In the genomic region with DNA sequence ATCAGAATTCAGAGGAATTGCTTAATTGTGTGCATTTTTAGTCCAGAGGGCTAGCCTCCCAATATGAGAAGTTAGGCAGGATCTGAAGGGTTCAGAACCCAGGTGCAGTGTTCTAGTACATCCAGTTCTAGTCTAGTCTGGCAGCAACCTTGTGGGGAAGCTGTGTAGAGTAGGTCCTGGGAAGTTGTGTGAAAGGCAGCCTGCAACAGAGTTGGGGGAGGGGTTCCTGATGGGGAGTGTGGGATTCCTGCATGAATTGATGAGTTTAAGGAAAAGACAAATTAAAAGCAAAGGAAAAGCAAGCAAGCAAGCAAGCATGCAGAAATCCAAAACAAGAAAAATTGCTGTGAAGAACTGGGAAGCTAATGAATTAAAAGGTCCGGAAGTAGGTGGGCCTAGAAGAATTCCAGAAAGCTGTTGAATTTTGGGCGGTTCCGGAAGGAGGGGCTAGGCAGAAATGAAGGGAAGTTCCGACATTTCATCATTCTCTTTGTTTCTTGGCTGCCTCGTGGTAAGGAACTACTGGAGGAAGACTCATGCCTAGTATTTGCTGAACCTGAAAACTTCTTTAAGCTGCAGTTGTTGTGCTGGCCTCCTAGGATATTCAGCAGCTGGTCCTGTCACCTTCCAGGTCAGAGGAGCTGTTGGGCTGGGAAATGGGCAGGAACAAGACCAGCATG, we compare ENCODE assay signal across 14 mouse cellular contexts.
"Had no signal": no experiment of that assay in that cellular context is flagged by ENCODE, and none has a peak within 500 bp of the region (broad histone marks: within the 10 kb centered on the region; RNA-seq: fewer than 3 reads in every experiment).

No protein-coding gene starts in this region.

- H3K9me3 ChIP-seq: limb, embryonic 12.5 days; limb, embryonic 15.5 days; stomach, embryonic 15.5 days had no signal

- H3K36me3 ChIP-seq: limb, embryonic 12.5 days; limb, embryonic 15.5 days; midbrain, embryonic 13.5 days; neural tube, embryonic 13.5 days; stomach, embryonic 15.5 days had no signal

- H3K27ac ChIP-seq: limb, embryonic 12.5 days; limb, embryonic 15.5 days; liver, embryonic 14.5 days; macrophage; midbrain, embryonic 13.5 days; neural tube, embryonic 13.5 days; stomach, embryonic 15.5 days had no signal

- H3K9ac ChIP-seq: limb, embryonic 12.5 days; limb, embryonic 15.5 days; liver, embryonic 14.5 days; liver, postnatal 0 days; lung, embryonic 14.5 days; midbrain, embryonic 13.5 days; neural tube, embryonic 13.5 days; stomach, embryonic 15.5 days had no signal

- H3K4me3 ChIP-seq: limb, embryonic 12.5 days; limb, embryonic 15.5 days; midbrain, embryonic 13.5 days; myocyte; neural tube, embryonic 13.5 days; stomach, embryonic 15.5 days had no signal

- DNase-seq: kidney, postnatal 14 days; kidney, postnatal 4 days; left cerebral cortex, postnatal 4 days; liver, postnatal 0 days; lung, embryonic 14.5 days; thymus, postnatal 25 days had no signal

- H3K27me3 ChIP-seq: limb, embryonic 12.5 days; limb, embryonic 15.5 days; midbrain, embryonic 13.5 days; neural tube, embryonic 13.5 days; stomach, embryonic 15.5 days had no signal

- H3K4me1 ChIP-seq: limb, embryonic 12.5 days; limb, embryonic 15.5 days; midbrain, embryonic 13.5 days; neural tube, embryonic 13.5 days; stomach, embryonic 15.5 days had no signal
